Mouse (Mus musculus) liver, embryonic 14.5 days (tissue): ENCODE measurements around the gene Pde4d.

Experiments used
- CTCF ChIP-seq: IDR thresholded peaks from 2 replicates; pipeline ENCODE4 v1.5.1; 2016; ENCODE audit warnings: antibody characterized with exemption, low read depth, control low read depth
- EP300 ChIP-seq: IDR thresholded peaks from 2 replicates; pipeline ENCODE4 v1.6.1; 2016; ENCODE audit warnings: antibody characterized with exemption, low read depth

GRCm38 (mm10) chr13:109533838-109534523 is 1084.2 kb downstream of the Pde4d start:
- TF ChIP-seq CTCF (no peak), EP300 (no peak)
